Comparison of ENCODE assay signal across 8 mouse cellular contexts in genomic region chr9:61558621-61559020, GRCm38 (mm10).
DNase-seq lines count a peak whose midpoint lies in the region.
"Had no signal": no experiment of that assay in that cellular context is flagged by ENCODE, and none has a peak within 500 bp of the region (broad histone marks: within the 10 kb centered on the region; RNA-seq: fewer than 3 reads in every experiment).

No protein-coding gene starts in this region.

- peak; percentile 20 to 24 for DNase-seq in lung, adult 18-20 months
- DNase-seq in lung, postnatal 25 days (ENCODE audit: low spot score): no peak
- peak; percentile 63 to 79 for DNase-seq in cerebellum, postnatal 10 days
- DNase-seq in gastrocnemius, postnatal 14 days: peak; percentile 67
- peak; percentile 72 for DNase-seq in left cerebral cortex, postnatal 4 days
- DNase-seq in thymus, postnatal 36 days: no peak
- DNase-seq in adrenal gland, postnatal 14 days: no peak
- DNase-seq: thymus, postnatal 4 days had no signal

- intact Hi-C loops in gastrocnemius, postnatal 14 days (cut with DNase I; ENCODE audit: low total_unique reads): no loop called here
- intact Hi-C loops in left cerebral cortex, postnatal 4 days (cut with DNase I): no loop called here

Comparison
In these comparisons a context has a peak if more than half of its experiments do, and no peak if none do; other contexts are left out.
1. DNase-seq: peak in lung, adult 18-20 months (2 of 2), cerebellum, postnatal 10 days (2 of 2), gastrocnemius, postnatal 14 days (single experiment) and left cerebral cortex, postnatal 4 days (single experiment); none in lung, postnatal 25 days (single experiment), thymus, postnatal 36 days (0 of 2) and adrenal gland, postnatal 14 days (single experiment).